ENCODE assay signal across 8 mouse cellular contexts in genomic region chr9:124422427-124422826, GRCm38 (mm10). TPM values are rescaled to one million over a fixed set of nuclear protein-coding genes. Genes with fewer than 3 reads are reported as not detected.
DNase-seq lines count a peak whose midpoint lies in the region; ATAC-seq and TF ChIP-seq lines count a peak whose summit lies in the region.

No protein-coding gene starts in this region.

- no peaks in the 10 kb centered on the region for H3K36me3 ChIP-seq in erythroblast, embryonic 14.5 days (ENCODE audit: control insufficient read depth)
- no peaks in the 10 kb centered on the region for H3K36me3 ChIP-seq in embryonic facial prominence, embryonic 10.5 days (replicated peaks)
- no peaks in the 10 kb centered on the region for H3K36me3 ChIP-seq in testis, adult 2 months (ENCODE audit: control insufficient read depth, insufficient read depth, low read length)

- H3K4me3 ChIP-seq in erythroblast, embryonic 14.5 days (replicated peaks) = peak overlapping the region; percentile 69
- peak overlapping the region; percentile 73 for H3K4me3 ChIP-seq in embryonic facial prominence, embryonic 10.5 days
- peak overlapping the region; percentile 95 for H3K4me3 ChIP-seq in left cerebral cortex, adult 2 months
- H3K4me3 ChIP-seq in testis, adult 2 months (ENCODE audit: control insufficient read depth, low read depth, low read length) = peak overlapping the region; percentile 91

- TF ChIP-seq POLR2A in testis, adult 2 months (IDR thresholded peaks at IDR 0.05; ENCODE audit: control insufficient read depth, low read depth, low read length) = peak; percentile 38; the same call in 1 of the 2 replicates

- TF ChIP-seq CTCF in left cerebral cortex, adult 2 months (IDR thresholded peaks at IDR 0.05) = no peak
- TF ChIP-seq CTCF in testis, adult 2 months (IDR thresholded peaks at IDR 0.05; ENCODE audit: control insufficient read depth, insufficient read depth, insufficient replicate concordance, low read depth, low read length) = no peak

- DNase-seq in ZHBTc4 (ENCODE audit: low read depth, low spot score) = peak; percentile 82
- DNase-seq in embryonic facial prominence, embryonic 10.5 days (ENCODE audit: low spot score) = no peak
- peak; percentile 65 to 74 for DNase-seq in heart, postnatal 14 days
- DNase-seq in left cerebral cortex, adult 2 months (ENCODE audit: extremely low spot score in 1 of 2, low spot score in 2 of 2) = peak in 1 of 2 experiments; percentile 69
- peak; percentile 60 for DNase-seq in mesoderm, embryonic 11.5 days (ENCODE audit: low read depth, low spot score)

- no peak for ATAC-seq in erythroblast, adult 5-6 weeks (replicated peaks; ENCODE audit: low FRiP score, poor library complexity, severe bottlenecking)

- peaks cover 21% of the 10 kb centered on the region for H3K9me3 ChIP-seq in erythroblast, embryonic 14.5 days (ENCODE audit: control insufficient read depth, low read length)
- H3K9me3 ChIP-seq in embryonic facial prominence, embryonic 10.5 days = no peaks in the 10 kb centered on the region

- peaks cover 4% of the 10 kb centered on the region for H3K27me3 ChIP-seq in erythroblast, embryonic 14.5 days (ENCODE audit: control insufficient read depth)
- H3K27me3 ChIP-seq in embryonic facial prominence, embryonic 10.5 days (replicated peaks; ENCODE audit: low read depth, poor library complexity, severe bottlenecking) = no peaks in the 10 kb centered on the region
- H3K27me3 ChIP-seq in testis, adult 2 months (ENCODE audit: control insufficient read depth, insufficient read depth, low read length) = no peaks in the 10 kb centered on the region

- 4% methylated on average over 23 of the region's 25 CpGs for WGBS in embryonic facial prominence, embryonic 10.5 days

- H3K4me1 ChIP-seq in erythroblast, embryonic 14.5 days (ENCODE audit: control insufficient read depth) = peaks cover 35% of the 10 kb centered on the region
- H3K4me1 ChIP-seq in embryonic facial prominence, embryonic 10.5 days = peaks cover 7% of the 10 kb centered on the region
- no peaks in the 10 kb centered on the region for H3K4me1 ChIP-seq in testis, adult 2 months (ENCODE audit: control insufficient read depth, insufficient read depth, low read length)

- peak overlapping the region; percentile 92 for H3K27ac ChIP-seq in embryonic facial prominence, embryonic 10.5 days (replicated peaks)
- peak overlapping the region; percentile 99 for H3K27ac ChIP-seq in left cerebral cortex, adult 2 months
- peak overlapping the region; percentile 56; the same call in 1 of the 2 replicates for H3K27ac ChIP-seq in testis, adult 2 months (ENCODE audit: control insufficient read depth, insufficient read depth, low read depth, low read length)

- intact Hi-C loops in heart, postnatal 14 days (cut with DNase I) = no loop called here
- intact Hi-C loops in left cerebral cortex, adult 2 months (cut with DNase I) = no loop called here

RNA-seq across cellular contexts. Expression of gene Ppp2r3d, which starts 54.3 kb away (rescaled TPM):
- 6.7 and 9.8 TPM in 2 replicates for polyA plus RNA-seq in erythroblast, embryonic 14.5 days (2012)
- total RNA-seq in erythroblast, adult 5-6 weeks (2015; ENCODE audit: low replicate concordance) = 1.5 and 12.7 TPM in 2 replicates
- total RNA-seq in erythroblast, adult 5-6 weeks (2017; ENCODE audit: low replicate concordance) = 2.5 and 5.6 TPM in 2 replicates
- 118 and 122 TPM in 2 replicates for polyA plus RNA-seq in embryonic facial prominence, embryonic 10.5 days (2016; fragmentation: Nextera tagmentation; extraction: Ambion mirVana)
- 100 to 1,000 TPM; 117 to 121 TPM for total RNA-seq in heart, postnatal 14 days (2021)
- total RNA-seq in left cerebral cortex, adult 2 months (2021) = 100 to 1,000 TPM in 1 of 2 experiments, 10 to 100 TPM in 1; 98.9 to 106 TPM
- polyA plus RNA-seq in testis, adult 2 months (2012; rRNA removed) = 117 TPM in 2 replicates

Comparison
In these comparisons a context has a peak if more than half of its experiments do, and no peak if none do; other contexts are left out.
1. RNA of gene Ppp2r3d, which starts 54.3 kb away (total RNA-seq): 117 to 121 TPM in heart, postnatal 14 days and 98.9 to 106 TPM in left cerebral cortex, adult 2 months; 1.5 to 12.7 TPM in erythroblast, adult 5-6 weeks; every median in the first group is over 4 times any median in the second.
2. Peak in every context shown above with its lines, with median percentiles within 50 percentile points of each other: H3K4me3 ChIP-seq and H3K27ac ChIP-seq.